Mouse (Mus musculus) gastrocnemius, postnatal 14 days (tissue): ENCODE measurements at regions not wholly inside any gene's neighbourhood (a gene's known extent, or its start where the extent isn't known, plus 50 kb on each side); places are given as distances from the start of the nearest gene placed in this dataset.

ENCODE experiments used
- DNase-seq: peaks from one replicate; pipeline ENCODE4 v3.0.0; 2021; ENCODE audit warnings: mixed read lengths
- intact Hi-C: fragments of 180-260 bp; cut with DNase I; formaldehyde crosslinking; loops from one replicate; pipeline ENCODE4 v1.15.1; 2025; ENCODE audit warnings: low total_unique reads

DNA sequence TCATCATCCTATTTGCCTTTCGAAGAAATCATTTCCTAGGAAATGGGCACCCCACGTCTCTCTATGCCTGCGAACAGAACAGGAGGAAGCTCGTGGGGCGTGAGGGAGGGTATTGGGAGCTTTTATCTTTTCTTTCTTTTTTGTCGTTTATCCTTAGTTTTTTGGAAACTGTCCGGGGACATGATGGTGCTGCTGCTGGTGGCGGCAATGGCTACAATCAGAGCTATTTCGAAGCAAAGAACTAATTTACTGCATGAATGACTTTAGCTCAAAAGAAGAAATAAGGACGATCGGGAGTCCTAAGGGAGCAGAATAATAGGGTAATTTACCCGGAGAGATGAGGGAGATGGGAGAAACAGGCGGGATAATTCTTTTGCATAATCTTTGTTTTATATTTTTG is 119.9 kb downstream of the Tmem132e start:
- intact Hi-C loops, result no loop called here
- no peak for DNase-seq
